Mouse (Mus musculus): ENCODE results near the gene Fsd1l.

GRCm38 (mm10) chr4:53749831-53750230, 118.6 kb downstream of the Fsd1l start:
- TF ChIP-seq BHLHE40 (IDR thresholded peaks at IDR 0.05; ENCODE audit: borderline replicate concordance, low read depth, low read length) (no peak), CTCF (IDR thresholded peaks at IDR 0.05 in 2 of 3, conservative IDR thresholded peaks at IDR 0.05 in 1 of 3; ENCODE audit: control insufficient read depth in 1 of 3, insufficient read depth in 1 of 3, low read depth in 2 of 3, low read length in 3 of 3, poor library complexity in 1 of 3, severe bottlenecking in 1 of 3) (no peak), GATA1 (IDR thresholded peaks at IDR 0.05; ENCODE audit: low read depth, low read length) (no peak), NRF1 (IDR thresholded peaks at IDR 0.05; ENCODE audit: insufficient read depth, low read depth, low read length, poor library complexity, severe bottlenecking) (no peak), RAD21 (IDR thresholded peaks at IDR 0.05; ENCODE audit: low read depth, low read length) (no peak), TAL1 (IDR thresholded peaks at IDR 0.05; ENCODE audit: low read length) (no peak), NELFE (IDR thresholded peaks at IDR 0.05; ENCODE audit: low read depth, low read length) (no peak), JUND (IDR thresholded peaks at IDR 0.05; ENCODE audit: low read depth, low read length) (no peak), POLR2A (IDR thresholded peaks at IDR 0.05; ENCODE audit: control insufficient read depth in 1 of 2, insufficient read depth in 1 of 2, low read depth in 1 of 2, low read length in 2 of 2, poor library complexity in 1 of 2) (no peak), MYB (IDR thresholded peaks at IDR 0.05; ENCODE audit: low read depth, low read length) (no peak), POLR2AphosphoS2 (IDR thresholded peaks at IDR 0.05; ENCODE audit: low read length) (no peak), KAT2A (conservative IDR thresholded peaks at IDR 0.05; ENCODE audit: low read depth, low read length) (no peak), SMC3 (IDR thresholded peaks at IDR 0.05; ENCODE audit: low read depth, low read length) (no peak), MAX (IDR thresholded peaks at IDR 0.05; ENCODE audit: low read length) (no peak)

All from MEL (cell line).